Mouse (Mus musculus): ENCODE results near the gene Figla. TPM values are rescaled to one million over a fixed set of nuclear protein-coding genes. Genes with fewer than 3 reads are reported as not detected.

Gene Figla
- polyA plus RNA-seq, 1 experiment from 2014 or later: not detected

GRCm38 (mm10) chr6:86058475-86058874, 42.5 kb downstream of the Figla start:
- no peak overlapping the region for H3K27ac ChIP-seq (replicated peaks)
- no peaks in the 10 kb centered on the region for H3K36me3 ChIP-seq
- H3K27me3 ChIP-seq: no peaks in the 10 kb centered on the region
- H3K4me3 ChIP-seq (replicated peaks): no peak overlapping the region
- H3K4me2 ChIP-seq (replicated peaks): no peak overlapping the region
- no peaks in the 10 kb centered on the region for H3K4me1 ChIP-seq
- no peak overlapping the region for H3K9ac ChIP-seq
- ATAC-seq (ENCODE audit: insufficient number of reproducible peaks, low FRiP score, low TSS enrichment, low read depth): no peak
- H3K9me3 ChIP-seq (replicated peaks): no peaks in the 10 kb centered on the region
- 7% methylated on average over 1 of the region's 1 CpGs for WGBS

- Histone ChIP-seq H3K4me3 (replicated peaks) (no peak overlapping the region), H3K9ac (no peak overlapping the region), H3K36me3 (no peaks in the 10 kb centered on the region), H3K9me3 (replicated peaks) (no peaks in the 10 kb centered on the region), H3K27ac (replicated peaks) (no peak overlapping the region), H3K4me1 (peaks cover 4% of the 10 kb centered on the region), H3K4me2 (replicated peaks) (no peak overlapping the region), H3K27me3 (no peaks in the 10 kb centered on the region)
- no peak for ATAC-seq (ENCODE audit: insufficient number of reproducible peaks, low FRiP score, low TSS enrichment, low read depth)
- WGBS: 38% methylated on average over 7 of the region's 7 CpGs
These were observed 43.3 kb downstream of the Figla start for GRCm38 (mm10) chr6:86059151-86059853.

- H3K9ac ChIP-seq: no peak overlapping the region
- H3K4me1 ChIP-seq: peaks cover 9% of the 10 kb centered on the region
- H3K27ac ChIP-seq (replicated peaks): no peak overlapping the region
- no peaks in the 10 kb centered on the region for H3K36me3 ChIP-seq
- WGBS: 97% methylated on average over 3 of the region's 3 CpGs
- no peaks in the 10 kb centered on the region for H3K9me3 ChIP-seq (replicated peaks)
- no peak overlapping the region for H3K4me2 ChIP-seq (replicated peaks)
- no peak for ATAC-seq (ENCODE audit: insufficient number of reproducible peaks, low FRiP score, low TSS enrichment, low read depth)
- no peaks in the 10 kb centered on the region for H3K27me3 ChIP-seq
- H3K4me3 ChIP-seq (replicated peaks): no peak overlapping the region
These were observed 44.2 kb downstream of the Figla start for GRCm38 (mm10) chr6:86060170-86060569.

GRCm38 (mm10) chr6:86062226-86062625, 46.3 kb downstream of the Figla start:
- no peak for ATAC-seq (ENCODE audit: insufficient number of reproducible peaks, low FRiP score, low TSS enrichment, low read depth)
- Histone ChIP-seq H3K27me3 (no peaks in the 10 kb centered on the region), H3K9ac (no peak overlapping the region), H3K36me3 (no peaks in the 10 kb centered on the region), H3K27ac (replicated peaks) (no peak overlapping the region), H3K4me1 (peaks cover 9% of the 10 kb centered on the region), H3K4me3 (replicated peaks) (no peak overlapping the region), H3K9me3 (replicated peaks) (no peaks in the 10 kb centered on the region), H3K4me2 (replicated peaks) (no peak overlapping the region)
- WGBS: 64% methylated on average over 5 of the region's 5 CpGs

GRCm38 (mm10) chr6:86062684-86063083, 46.7 kb downstream of the Figla start:
- no peak overlapping the region for H3K27ac ChIP-seq (replicated peaks)
- no peak overlapping the region for H3K4me3 ChIP-seq (replicated peaks)
- H3K27me3 ChIP-seq: no peaks in the 10 kb centered on the region
- WGBS: 70% methylated on average over 2 of the region's 2 CpGs
- peaks cover 9% of the 10 kb centered on the region for H3K4me1 ChIP-seq
- H3K4me2 ChIP-seq (replicated peaks): no peak overlapping the region
- no peak overlapping the region for H3K9ac ChIP-seq
- no peaks in the 10 kb centered on the region for H3K9me3 ChIP-seq (replicated peaks)
- H3K36me3 ChIP-seq: no peaks in the 10 kb centered on the region
- no peak for ATAC-seq (ENCODE audit: insufficient number of reproducible peaks, low FRiP score, low TSS enrichment, low read depth)

- no peaks in the 10 kb centered on the region for H3K36me3 ChIP-seq
- H3K27me3 ChIP-seq: no peaks in the 10 kb centered on the region
- ATAC-seq (ENCODE audit: insufficient number of reproducible peaks, low FRiP score, low TSS enrichment, low read depth): no peak
- no peak overlapping the region for H3K27ac ChIP-seq (replicated peaks)
- H3K9ac ChIP-seq: no peak overlapping the region
- H3K4me3 ChIP-seq (replicated peaks): no peak overlapping the region
- H3K4me1 ChIP-seq: peaks cover 15% of the 10 kb centered on the region
- no peaks in the 10 kb centered on the region for H3K9me3 ChIP-seq (replicated peaks)
- 33% methylated on average over 6 of the region's 6 CpGs for WGBS
- no peak overlapping the region for H3K4me2 ChIP-seq (replicated peaks)
These were observed 48.5 kb downstream of the Figla start for GRCm38 (mm10) chr6:86064318-86065016.

GRCm38 (mm10) chr6:86066727-86067126, 50.8 kb downstream of the Figla start:
- Histone ChIP-seq H3K4me2 (replicated peaks) (no peak overlapping the region), H3K36me3 (no peaks in the 10 kb centered on the region), H3K4me1 (peaks cover 15% of the 10 kb centered on the region), H3K27me3 (no peaks in the 10 kb centered on the region), H3K9ac (no peak overlapping the region), H3K9me3 (replicated peaks) (no peaks in the 10 kb centered on the region), H3K27ac (replicated peaks) (no peak overlapping the region), H3K4me3 (replicated peaks) (no peak overlapping the region)
- no peak for ATAC-seq (ENCODE audit: insufficient number of reproducible peaks, low FRiP score, low TSS enrichment, low read depth)
- WGBS: 78% methylated on average over 6 of the region's 6 CpGs

- H3K9ac ChIP-seq: no peak overlapping the region
- no peak for ATAC-seq (ENCODE audit: insufficient number of reproducible peaks, low FRiP score, low TSS enrichment, low read depth)
- no peak overlapping the region for H3K4me2 ChIP-seq (replicated peaks)
- no peak overlapping the region for H3K4me3 ChIP-seq (replicated peaks)
- no peaks in the 10 kb centered on the region for H3K27me3 ChIP-seq
- no peaks in the 10 kb centered on the region for H3K9me3 ChIP-seq (replicated peaks)
- H3K4me1 ChIP-seq: peaks cover 15% of the 10 kb centered on the region
- no peak overlapping the region for H3K27ac ChIP-seq (replicated peaks)
- 45% methylated on average over 5 of the region's 5 CpGs for WGBS
- no peaks in the 10 kb centered on the region for H3K36me3 ChIP-seq
These were observed 51.2 kb downstream of the Figla start for GRCm38 (mm10) chr6:86067145-86067544.

GRCm38 (mm10) chr6:86069009-86069408, 53.0 kb downstream of the Figla start:
- Histone ChIP-seq H3K36me3 (no peaks in the 10 kb centered on the region), H3K27me3 (no peaks in the 10 kb centered on the region), H3K4me2 (replicated peaks) (no peak overlapping the region), H3K9ac (no peak overlapping the region), H3K9me3 (replicated peaks) (no peaks in the 10 kb centered on the region), H3K27ac (replicated peaks) (no peak overlapping the region), H3K4me1 (peaks cover 14% of the 10 kb centered on the region), H3K4me3 (replicated peaks) (no peak overlapping the region)
- no peak for ATAC-seq (ENCODE audit: insufficient number of reproducible peaks, low FRiP score, low TSS enrichment, low read depth)
- 47% methylated on average over 5 of the region's 5 CpGs for WGBS

GRCm38 (mm10) chr6:86069856-86070255, 53.9 kb downstream of the Figla start:
- Histone ChIP-seq H3K4me3 (replicated peaks) (no peak overlapping the region), H3K4me2 (replicated peaks) (no peak overlapping the region), H3K4me1 (0 out of 2 replicates have a peak, but pooled peaks cover 6% of the 10 kb centered on the region), H3K9ac (no peak overlapping the region), H3K36me3 (no peaks in the 10 kb centered on the region), H3K27ac (replicated peaks) (no peak overlapping the region), H3K27me3 (no peaks in the 10 kb centered on the region), H3K9me3 (replicated peaks) (no peaks in the 10 kb centered on the region)
- 82% methylated on average over 3 of the region's 3 CpGs for WGBS
- ATAC-seq (ENCODE audit: insufficient number of reproducible peaks, low FRiP score, low TSS enrichment, low read depth): no peak

GRCm38 (mm10) chr6:86070277-86070676, 54.3 kb downstream of the Figla start:
- no peak overlapping the region for H3K4me2 ChIP-seq (replicated peaks)
- H3K4me3 ChIP-seq (replicated peaks): no peak overlapping the region
- no peak overlapping the region for H3K9ac ChIP-seq
- 0 out of 2 replicates have a peak, but pooled peaks cover 6% of the 10 kb centered on the region for H3K4me1 ChIP-seq
- WGBS: 82% methylated on average over 7 of the region's 7 CpGs
- H3K27ac ChIP-seq (replicated peaks): no peak overlapping the region
- no peaks in the 10 kb centered on the region for H3K9me3 ChIP-seq (replicated peaks)
- H3K36me3 ChIP-seq: no peaks in the 10 kb centered on the region
- no peaks in the 10 kb centered on the region for H3K27me3 ChIP-seq
- no peak for ATAC-seq (ENCODE audit: insufficient number of reproducible peaks, low FRiP score, low TSS enrichment, low read depth)
